Mouse (Mus musculus) CH12.LX (cell line): Measurements from ENCODE around the gene Psmd11. TPM values are rescaled to one million over a fixed set of nuclear protein-coding genes. Genes with fewer than 3 reads are reported as not detected.

Source experiments
- DNase-seq: peaks from one replicate; pipeline ENCODE4 v3.0.0-alpha.2; 2013; ENCODE audit errors: extremely low read depth
- H3K27ac ChIP-seq: 2 replicates; pipeline ENCODE4 v1.5.1; 2012; ENCODE audit warnings: low read depth, mild to moderate bottlenecking, control low read depth, moderate library complexity; ENCODE audit not compliant: insufficient read depth
- H3K27me3 ChIP-seq: replicated peaks from 2 replicates; pipeline ENCODE3; 2012; ENCODE audit warnings: inconsistent platforms
- H3K36me3 ChIP-seq, 2 experiments: replicated peaks in 1 of 2; 2 replicates each; pipeline versions ENCODE3 to v1.6.1; 2012; ENCODE audit warnings: inconsistent platforms in 1 of 2, low read length in 1 of 2, mild to moderate bottlenecking in 1 of 2, mixed read lengths in 1 of 2, moderate library complexity in 1 of 2; ENCODE audit not compliant: control insufficient read depth in 1 of 2, insufficient read depth in 1 of 2
- H3K4me1 ChIP-seq, 2 experiments: 2 replicates each; pipeline ENCODE4 v1.6.1; 2012; ENCODE audit warnings: inconsistent platforms in 1 of 2, moderate library complexity in 1 of 2; ENCODE audit not compliant: insufficient read depth in 2 of 2, control insufficient read depth in 1 of 2
- H3K4me2 ChIP-seq: 2 replicates; pipeline ENCODE4 v1.6.1; 2012; ENCODE audit warnings: low read depth, mild to moderate bottlenecking, control low read depth; ENCODE audit not compliant: poor library complexity, insufficient read depth, severe bottlenecking
- H3K4me3 ChIP-seq, 3 experiments: fragments of 150-350 bp in 1 of 3; sonication (generic) in 1 of 3; replicated peaks in 1 of 3; 2 replicates each; pipeline versions ENCODE3 to v1.5.1; 2011 to 2012; ENCODE audit warnings: low read depth in 2 of 3, low read length in 2 of 3, mild to moderate bottlenecking in 2 of 3, moderate library complexity in 2 of 3, control low read depth in 1 of 3, improper control_type of control experiment in 1 of 3, inconsistent platforms in 1 of 3, mixed read lengths in 1 of 3; ENCODE audit not compliant: poor library complexity in 1 of 3
- H3K79me2 ChIP-seq: replicated peaks from 2 replicates; pipeline ENCODE4 v1.6.1; 2012; ENCODE audit warnings: mild to moderate bottlenecking, moderate library complexity; ENCODE audit not compliant: control insufficient read depth, poor library complexity, insufficient read depth, severe bottlenecking; ENCODE audit errors: extremely low read depth
- H3K9ac ChIP-seq: 2 replicates; pipeline ENCODE4 v1.6.1; 2012; ENCODE audit warnings: low read depth, mild to moderate bottlenecking, control low read depth, moderate library complexity; ENCODE audit not compliant: insufficient read depth
- H3K9me3 ChIP-seq: replicated peaks from 2 replicates; pipeline ENCODE3; 2012; ENCODE audit warnings: low read length, inconsistent platforms, mixed read lengths
- BHLHE40 ChIP-seq: IDR thresholded peaks from 2 replicates; pipeline ENCODE4 v1.6.1; 2011; ENCODE audit warnings: mild to moderate bottlenecking, low read depth, low read length, improper control_type of control experiment
- CHD1 ChIP-seq: IDR thresholded peaks from 2 replicates; pipeline ENCODE4 v1.6.1; 2012; ENCODE audit warnings: low read depth, low read length, improper control_type of control experiment, inconsistent platforms
- CHD2 ChIP-seq: IDR thresholded peaks from 2 replicates; pipeline ENCODE4 v1.6.1; 2011; ENCODE audit warnings: low read length, improper control_type of control experiment
- E2F4 ChIP-seq: IDR thresholded peaks from 2 replicates; pipeline ENCODE4 v1.6.1; 2011; ENCODE audit warnings: low read depth, low read length, improper control_type of control experiment; ENCODE audit not compliant: insufficient replicate concordance
- EP300 ChIP-seq: IDR thresholded peaks from 2 replicates; pipeline ENCODE4 v1.6.1; 2011; ENCODE audit warnings: low read length, improper control_type of control experiment
- GABPA ChIP-seq: IDR thresholded peaks from 2 replicates; pipeline ENCODE4 v1.6.1; 2012; ENCODE audit warnings: low read depth, low read length, improper control_type of control experiment, inconsistent platforms; ENCODE audit not compliant: insufficient replicate concordance
- HCFC1 ChIP-seq: IDR thresholded peaks from 2 replicates; pipeline ENCODE4 v1.6.1; 2012; ENCODE audit warnings: low read depth, mild to moderate bottlenecking, inconsistent platforms, low read length, improper control_type of control experiment
- IRF4 ChIP-seq: IDR thresholded peaks from 2 replicates; pipeline ENCODE4 v1.6.1; 2014; ENCODE audit warnings: low read depth, mild to moderate bottlenecking, inconsistent platforms, low read length, improper control_type of control experiment
- JUN ChIP-seq: IDR thresholded peaks from 2 replicates; pipeline ENCODE4 v1.6.1; 2011; ENCODE audit warnings: low read depth, mild to moderate bottlenecking, low read length, improper control_type of control experiment, moderate library complexity; ENCODE audit not compliant: insufficient read depth
- JUND ChIP-seq: conservative IDR thresholded peaks from 2 replicates; pipeline ENCODE4 v1.6.1; 2011; ENCODE audit warnings: low read depth, low read length, improper control_type of control experiment
- MAFK ChIP-seq: IDR thresholded peaks from 2 replicates; pipeline ENCODE4 v1.6.1; 2011; ENCODE audit warnings: low read length, improper control_type of control experiment; ENCODE audit not compliant: insufficient replicate concordance
- MAX ChIP-seq: IDR thresholded peaks from 2 replicates; pipeline ENCODE4 v1.6.1; 2011; ENCODE audit warnings: low read length, improper control_type of control experiment
- MAZ ChIP-seq: IDR thresholded peaks from 2 replicates; pipeline ENCODE4 v1.6.1; 2012; ENCODE audit warnings: low read depth, mild to moderate bottlenecking, inconsistent platforms, low read length, improper control_type of control experiment, moderate library complexity
- MXI1 ChIP-seq: IDR thresholded peaks from 2 replicates; pipeline ENCODE4 v1.6.1; 2011; ENCODE audit warnings: mild to moderate bottlenecking, low read depth, low read length, improper control_type of control experiment
- NELFE ChIP-seq: IDR thresholded peaks from 2 replicates; pipeline ENCODE4 v1.6.1; 2011; ENCODE audit warnings: low read depth, low read length, improper control_type of control experiment
- POLR2A ChIP-seq: IDR thresholded peaks from 2 replicates; pipeline ENCODE4 v1.6.1; 2011; ENCODE audit warnings: low read depth, mild to moderate bottlenecking, improper control_type of control experiment, low read length
- RCOR1 ChIP-seq: conservative IDR thresholded peaks from 2 replicates; pipeline ENCODE4 v1.6.1; 2012; ENCODE audit warnings: low read depth, mild to moderate bottlenecking, inconsistent platforms, low read length, improper control_type of control experiment
- SIN3A ChIP-seq: IDR thresholded peaks from 2 replicates; pipeline ENCODE4 v1.6.1; 2012; ENCODE audit warnings: low read length, improper control_type of control experiment, inconsistent platforms
- SMC3 ChIP-seq: IDR thresholded peaks from 2 replicates; pipeline ENCODE4 v1.6.1; 2011; ENCODE audit warnings: low read depth, low read length, improper control_type of control experiment
- TCF12 ChIP-seq: IDR thresholded peaks from 2 replicates; pipeline ENCODE4 v1.6.1; 2014; ENCODE audit warnings: low read depth, mild to moderate bottlenecking, inconsistent platforms, low read length, improper control_type of control experiment
- USF1 ChIP-seq: IDR thresholded peaks from 2 replicates; pipeline ENCODE4 v1.6.1; 2014; ENCODE audit warnings: low read depth, mild to moderate bottlenecking, inconsistent platforms, low read length, improper control_type of control experiment
- ZC3H11A ChIP-seq: IDR thresholded peaks from 2 replicates; pipeline ENCODE4 v1.6.1; 2012; ENCODE audit warnings: low read depth, mild to moderate bottlenecking, inconsistent platforms, low read length, improper control_type of control experiment
- ZMIZ1 ChIP-seq: IDR thresholded peaks from 2 replicates; pipeline ENCODE4 v1.6.1; 2012; ENCODE audit warnings: low read depth, mild to moderate bottlenecking, inconsistent platforms, low read length, improper control_type of control experiment
- ZNF384 ChIP-seq: IDR thresholded peaks from 2 replicates; pipeline ENCODE4 v1.6.1; 2012; ENCODE audit warnings: low read depth, low read length, improper control_type of control experiment, inconsistent platforms
- dilution Hi-C: fragments of 300-500 bp; cut with MboI; formaldehyde crosslinking; loops from 2 replicates; pipeline ENCODE4 v1.14.3; 2020; ENCODE audit warnings: low sequenced_read_pairs; ENCODE audit not compliant: extremely low pct_unique_long_range_greater_than_20kb, extremely low pct_ligation_motif_present
- in situ Hi-C: fragments of 300-500 bp; cut with MboI; formaldehyde crosslinking; loops from 3 replicates; pipeline ENCODE4 v1.14.3; 2019; ENCODE audit warnings: low sequenced_read_pairs, low pct_ligation_motif_present, low pct_unique_long_range_greater_than_20kb, mixed read lengths
- polyA plus RNA-seq: library from polyadenylated mRNA; unstranded; fragments of >175 nt; gene quantifications from 2 replicates; pipeline ENCODE4 v1.2.1, GENCODE M21; 2012; ENCODE audit warnings: low read depth; ENCODE audit not compliant: insufficient read length
- total RNA-seq, 2 experiments: library from RNA; depleted of rRNA; stranded (reverse); fragments of 300-350 nt in 1 of 2; fragments of >200 nt in 1 of 2; gene quantifications; 2 replicates each; pipeline ENCODE4 v1.2.3; 2012 to 2014

Gene Psmd11
- total and polyA plus RNA-seq, 3 experiments = 116 to 191 (median 141) TPM

- peaks cover 66% of the 10 kb centered on the region for H3K79me2 ChIP-seq
- DNase-seq = no peak
- no peak for TF ChIP-seq CHD2
- TF ChIP-seq SIN3A = no peak
- TF ChIP-seq MAX = no peak
- no peak for TF ChIP-seq RCOR1
- TF ChIP-seq USF1 = no peak
- TF ChIP-seq MXI1 = no peak
- no peak for TF ChIP-seq EP300
- TF ChIP-seq MAZ = no peak
- TF ChIP-seq ZNF384 = no peak
- no peak for TF ChIP-seq SMC3
- H3K4me2 ChIP-seq = no peak overlapping the region
- H3K36me3 ChIP-seq = peaks cover 63 to 96% of the 10 kb centered on the region in 2 experiments
- H3K4me3 ChIP-seq = no peak overlapping the region
- in situ Hi-C loops = no loop called here
- peaks cover 3 to 21% of the 10 kb centered on the region in 2 experiments; a peak in 3 of 4 replicates for H3K4me1 ChIP-seq
- no peaks in the 10 kb centered on the region for H3K27me3 ChIP-seq
- no peak overlapping the region for H3K9ac ChIP-seq
- H3K27ac ChIP-seq = no peak overlapping the region
- dilution Hi-C loops = no loop called here
- no peaks in the 10 kb centered on the region for H3K9me3 ChIP-seq
These were observed 36.9 kb upstream of the Psmd11 start for GRCm38 (mm10) chr11:80391407-80392120.

- in situ Hi-C loops (no loop called here), dilution Hi-C loops (no loop called here)
- no peaks in the 10 kb centered on the region for H3K9me3 ChIP-seq
These were observed 32.5 kb upstream of the Psmd11 start for GRCm38 (mm10) chr11:80395930-80396329.

More at GRCm38 (mm10) chr11:80395930-80396329, 32.5 kb upstream of the Psmd11 start:
- no peak overlapping the region for H3K4me3 ChIP-seq
- H3K4me2 ChIP-seq = no peak overlapping the region
- H3K4me1 ChIP-seq = peaks cover 0 to 11% of the 10 kb centered on the region in 2 experiments; a peak in 1 of 4 replicates
- peaks cover 56 to 95% of the 10 kb centered on the region in 2 experiments for H3K36me3 ChIP-seq
- no peak for DNase-seq
- peaks cover 54% of the 10 kb centered on the region for H3K79me2 ChIP-seq
- H3K27me3 ChIP-seq = no peaks in the 10 kb centered on the region
- TF ChIP-seq HCFC1 = no peak
- no peak for TF ChIP-seq IRF4
- no peak for TF ChIP-seq E2F4
- no peak for TF ChIP-seq CHD1
- no peak for TF ChIP-seq ZMIZ1
- no peak for TF ChIP-seq GABPA
- no peak for TF ChIP-seq BHLHE40
- no peak for TF ChIP-seq ZNF384
- TF ChIP-seq JUN = no peak
- no peak for TF ChIP-seq TCF12
- no peak for TF ChIP-seq MAZ
- TF ChIP-seq NELFE = no peak
- no peak for TF ChIP-seq JUND
- no peak for TF ChIP-seq SMC3
- TF ChIP-seq POLR2A = no peak
- no peak for TF ChIP-seq ZC3H11A
- TF ChIP-seq EP300 = no peak
- no peak for TF ChIP-seq MAFK
- no peak overlapping the region for H3K27ac ChIP-seq
- H3K9ac ChIP-seq = no peak overlapping the region
